Mouse (Mus musculus) Patski (cell line): ENCODE measurements around the gene Ppp4r1. TPM values are rescaled to one million over a fixed set of nuclear protein-coding genes. Genes with fewer than 3 reads are reported as not detected.

Experiments used
- ATAC-seq: fragments of 100-300 bp; one replicate; pipeline ENCODE4 v1.8.0; 2021
- CTCF ChIA-PET: fragments of 350-600 bp; sonication (Branson Sonifier 250); formaldehyde crosslinking; loops from one replicate; lab custom pipeline; 2022; ENCODE audit warnings: inconsistent platforms; lab: Charles Lee
- POLR2A ChIA-PET: fragments of 350-600 bp; sonication (Branson Sonifier 250); formaldehyde crosslinking; loops from one replicate; lab custom pipeline; 2022; ENCODE audit warnings: antibody characterized with exemption, inconsistent platforms; lab: Charles Lee
- DNase-seq: peaks from one replicate; pipeline ENCODE4 v3.0.0-alpha.2; 2011; ENCODE audit warnings: low read depth, low spot score
- H3K27me3 ChIP-seq: fragments of 371-371 bp; one replicate; pipeline ENCODE4 v1.5.1; 2021
- CTCF ChIP-seq: fragments of 100-300 bp; IDR thresholded peaks from one replicate; pipeline ENCODE4 v1.5.1; 2021
- in situ Hi-C: fragments of 300-500 bp; cut with MboI; formaldehyde crosslinking; loops from 3 replicates; pipeline ENCODE4 v1.11.1; 2018; ENCODE audit warnings: low pct_unique_long_range_greater_than_20kb, mixed read lengths
- polyA plus RNA-seq: library from polyadenylated mRNA; unstranded; gene quantifications from one replicate; pipeline ENCODE4 v1.2.3, GENCODE M21; 2021

Gene Ppp4r1
- polyA plus RNA-seq, 1 experiment from 2014 or later: 82.3 TPM

GRCm38 (mm10) chr17:65800451-65800850 lies 18.1 kb downstream of the Ppp4r1 start:
- H3K27me3 ChIP-seq: no peaks in the 10 kb centered on the region
- ATAC-seq: no peak
- no peak for DNase-seq
- ChIA-PET CTCF (interaction anchor here (0.6 kb wide), 1 partner anchor 325 kb away, joined by 3 read pairs; no protein-coding TSS in a partner anchor), POLR2A (no interaction called here)
- in situ Hi-C loops: no loop called here
- TF ChIP-seq CTCF: no peak

- ATAC-seq (no peak), DNase-seq (no peak)
- ChIA-PET CTCF (no interaction called here), POLR2A (interaction anchor here (0.7 kb wide), 1 partner anchor 1149 kb away, joined by 3 read pairs; no protein-coding TSS in a partner anchor)
- no peak for TF ChIP-seq CTCF
- no peaks in the 10 kb centered on the region for H3K27me3 ChIP-seq
- in situ Hi-C loops: no loop called here
These were observed 19.7 kb downstream of the Ppp4r1 start for GRCm38 (mm10) chr17:65802026-65802425.

- ChIA-PET POLR2A (no interaction called here), CTCF (interaction anchor here (1.3 kb wide), 1 partner anchor 8 kb away, joined by 3 read pairs; no protein-coding TSS in a partner anchor)
- DNase-seq (no peak), ATAC-seq (no peak)
- H3K27me3 ChIP-seq: no peaks in the 10 kb centered on the region
- no peak for TF ChIP-seq CTCF
- in situ Hi-C loops: no loop called here
These were observed 23.6 kb downstream of the Ppp4r1 start for GRCm38 (mm10) chr17:65805966-65806365.

GRCm38 (mm10) chr17:65806416-65806815 lies 24.0 kb downstream of the Ppp4r1 start:
- ChIA-PET CTCF (interaction anchor here (1.3 kb wide), 1 partner anchor 8 kb away, joined by 3 read pairs; no protein-coding TSS in a partner anchor), POLR2A (no interaction called here)
- DNase-seq: no peak
- no peaks in the 10 kb centered on the region for H3K27me3 ChIP-seq
- no peak for ATAC-seq
- in situ Hi-C loops: no loop called here
- TF ChIP-seq CTCF: no peak

GRCm38 (mm10) chr17:65811032-65811431 lies 28.7 kb downstream of the Ppp4r1 start:
- ATAC-seq (no peak), DNase-seq (no peak)
- no peak for TF ChIP-seq CTCF
- in situ Hi-C loops: no loop called here
- H3K27me3 ChIP-seq: no peaks in the 10 kb centered on the region
- ChIA-PET CTCF (interaction anchor here (1.0 kb wide), 1 partner anchor 74 kb away, joined by 3 read pairs; no protein-coding TSS in a partner anchor), POLR2A (no interaction called here)

- H3K27me3 ChIP-seq: no peaks in the 10 kb centered on the region
- no peak for DNase-seq
- peak; percentile 51 for ATAC-seq
- in situ Hi-C loops: no loop called here
- ChIA-PET POLR2A (no interaction called here), CTCF (interaction anchor here (0.9 to 3.8 kb wide), 2 partner anchors 10 to 16 kb away, joined by 3 to 13 read pairs; no protein-coding TSS in a partner anchor)
- no peak for TF ChIP-seq CTCF
These were observed 31.4 kb downstream of the Ppp4r1 start for GRCm38 (mm10) chr17:65813763-65814162.

- ChIA-PET CTCF (interaction anchor here (1.2 to 2.1 kb wide), 3 partner anchors 10 to 17 kb away, joined by 3 to 10 read pairs (median 4); no protein-coding TSS in a partner anchor), POLR2A (no interaction called here)
- H3K27me3 ChIP-seq: no peaks in the 10 kb centered on the region
These were observed 37.8 kb downstream of the Ppp4r1 start for GRCm38 (mm10) chr17:65820197-65820596.

GRCm38 (mm10) chr17:65822423-65822822 lies 40.0 kb downstream of the Ppp4r1 start:
- ChIA-PET CTCF (interaction anchor here (0.6 to 1.9 kb wide), 2 partner anchors 34 to 274 kb away, joined by 3 to 4 read pairs; no protein-coding TSS in a partner anchor), POLR2A (interaction anchor here (0.6 kb wide), 1 partner anchor 25 kb away, joined by 4 read pairs; no protein-coding TSS in a partner anchor)
- no peak for TF ChIP-seq CTCF
- in situ Hi-C loops: no loop called here
- ATAC-seq (no peak), DNase-seq (no peak)
- no peaks in the 10 kb centered on the region for H3K27me3 ChIP-seq

More at GRCm38 (mm10) chr17:65820197-65820596, 37.8 kb downstream of the Ppp4r1 start:
- DNase-seq: no peak
- no peak for ATAC-seq
- in situ Hi-C loops: no loop called here
- no peak for TF ChIP-seq CTCF

GRCm38 (mm10) chr17:65824246-65824645 lies 41.9 kb downstream of the Ppp4r1 start:
- ATAC-seq (no peak), DNase-seq (no peak)
- CTCF ChIA-PET: interaction anchor here (0.8 to 1.6 kb wide), 2 partner anchors 10 to 119 kb away, joined by 3 read pairs; no protein-coding TSS in a partner anchor
- POLR2A ChIA-PET: no interaction called here
- no peak for TF ChIP-seq CTCF
- in situ Hi-C loops: no loop called here
- no peaks in the 10 kb centered on the region for H3K27me3 ChIP-seq

- H3K27me3 ChIP-seq: no peaks in the 10 kb centered on the region
- ChIA-PET POLR2A (interaction anchor here (1.0 kb wide), 1 partner anchor 11 kb away, joined by 3 read pairs; no protein-coding TSS in a partner anchor), CTCF (interaction anchor here (1.5 kb wide), 1 partner anchor 10 kb away, joined by 3 read pairs; no protein-coding TSS in a partner anchor)
- DNase-seq (no peak), ATAC-seq (no peak)
- in situ Hi-C loops: no loop called here
- TF ChIP-seq CTCF: no peak
These were observed 43.9 kb downstream of the Ppp4r1 start for GRCm38 (mm10) chr17:65826257-65826656.
